Mouse (Mus musculus) embryo, embryonic 11.5 days (tissue): ENCODE measurements around the gene Ppp1r16b.

ENCODE experiments used
- DNase-seq: peaks from one replicate; pipeline ENCODE4 v3.0.0-alpha.2; 2012; ENCODE audit warnings: low read depth, low spot score

Ppp1r16b gene

GRCm38 (mm10) chr2:158768350-158768749 is 103.2 kb downstream of the Ppp1r16b start:
- DNase-seq: peak; percentile 22

- no peak for DNase-seq
These were observed 103.6 kb downstream of the Ppp1r16b start for GRCm38 (mm10) chr2:158768771-158769170.

GRCm38 (mm10) chr2:158770126-158770757 is 105.0 kb downstream of the Ppp1r16b start:
- DNase-seq: no peak

GRCm38 (mm10) chr2:158771066-158771763 is 106.0 kb downstream of the Ppp1r16b start:
- DNase-seq: no peak

GRCm38 (mm10) chr2:158772808-158773207 is 107.6 kb downstream of the Ppp1r16b start:
- DNase-seq: no peak

GRCm38 (mm10) chr2:158774886-158775285 is 109.7 kb downstream of the Ppp1r16b start:
- DNase-seq: no peak

GRCm38 (mm10) chr2:158776716-158777115 is 111.5 kb downstream of the Ppp1r16b start:
- no peak for DNase-seq

- DNase-seq: no peak
These were observed 112.3 kb downstream of the Ppp1r16b start for GRCm38 (mm10) chr2:158777490-158777889.

GRCm38 (mm10) chr2:158778349-158778748 is 113.2 kb downstream of the Ppp1r16b start:
- no peak for DNase-seq

GRCm38 (mm10) chr2:158781126-158781525 is 115.9 kb downstream of the Ppp1r16b start:
- DNase-seq: no peak

- no peak for DNase-seq
These were observed 122.0 kb downstream of the Ppp1r16b start for GRCm38 (mm10) chr2:158786927-158787795.

- DNase-seq: peak; percentile 92
These were observed 129.4 kb downstream of the Ppp1r16b start, which contains the start of gene Dhx35 for GRCm38 (mm10) chr2:158794494-158795004. TSS of gene Dhx35 (plus strand) at chr2:158794807.

- no peak for DNase-seq
These were observed 129.8 kb downstream of the Ppp1r16b start for GRCm38 (mm10) chr2:158795043-158795442.

GRCm38 (mm10) chr2:158795875-158796274 is 130.7 kb downstream of the Ppp1r16b start:
- no peak for DNase-seq

- no peak for DNase-seq
These were observed 134.1 kb downstream of the Ppp1r16b start for GRCm38 (mm10) chr2:158799328-158799727.

GRCm38 (mm10) chr2:158800788-158801187 is 135.6 kb downstream of the Ppp1r16b start:
- DNase-seq: no peak

GRCm38 (mm10) chr2:158803575-158803974 is 138.4 kb downstream of the Ppp1r16b start:
- DNase-seq: no peak

GRCm38 (mm10) chr2:158815686-158816085 is 150.5 kb downstream of the Ppp1r16b start:
- no peak for DNase-seq
